Mouse (Mus musculus): Measurements from ENCODE around the gene Ryk. TPM values are rescaled to one million over a fixed set of nuclear protein-coding genes. Genes with fewer than 3 reads are reported as not detected.

Gene Ryk
- polyA plus RNA-seq, 1 experiment from 2014 or later = 25.3 TPM

GRCm38 (mm10) chr9:102862260-102862659, 27.5 kb downstream of the Ryk start:
- H3K9ac ChIP-seq (ENCODE audit: low read depth, low read length) = no peak overlapping the region
- H3K36me3 ChIP-seq (ENCODE audit: control insufficient read depth, insufficient read depth, low read length) = no peaks in the 10 kb centered on the region
- DNase-seq (ENCODE audit: low spot score) = no peak
- no peaks in the 10 kb centered on the region for H3K27me3 ChIP-seq (ENCODE audit: control insufficient read depth, insufficient read depth, low read length)
- no peak overlapping the region for H3K4me2 ChIP-seq (replicated peaks; ENCODE audit: low read depth, low read length)
- H3K4me3 ChIP-seq (ENCODE audit: low read depth, low read length) = no peak overlapping the region
- WGBS = 84% methylated on average over 3 of the region's 3 CpGs
- H3K4me1 ChIP-seq (replicated peaks; ENCODE audit: control insufficient read depth, insufficient read depth, low read length) = no peaks in the 10 kb centered on the region
- H3K9me3 ChIP-seq (ENCODE audit: control insufficient read depth, low read length) = no peaks in the 10 kb centered on the region
- ATAC-seq (ENCODE audit: low FRiP score) = no peak
- no peak overlapping the region for H3K27ac ChIP-seq (ENCODE audit: low read depth, low read length)

GRCm38 (mm10) chr9:102863876-102864545, 29.3 kb downstream of the Ryk start:
- Histone ChIP-seq H3K36me3 (ENCODE audit: control insufficient read depth, insufficient read depth, low read length) (no peaks in the 10 kb centered on the region), H3K27me3 (ENCODE audit: control insufficient read depth, insufficient read depth, low read length) (no peaks in the 10 kb centered on the region), H3K9me3 (ENCODE audit: control insufficient read depth, low read length) (no peaks in the 10 kb centered on the region), H3K27ac (ENCODE audit: low read depth, low read length) (no peak overlapping the region), H3K9ac (ENCODE audit: low read depth, low read length) (0 out of 2 replicates have a peak overlapping the region, but pooled peaks have one; percentile 7), H3K4me2 (replicated peaks; ENCODE audit: low read depth, low read length) (no peak overlapping the region), H3K4me1 (replicated peaks; ENCODE audit: control insufficient read depth, insufficient read depth, low read length) (no peaks in the 10 kb centered on the region), H3K4me3 (ENCODE audit: low read depth, low read length) (no peak overlapping the region)
- DNase-seq (ENCODE audit: low spot score) (no peak), ATAC-seq (ENCODE audit: low FRiP score) (no peak)
- 72% methylated on average over 14 of the region's 14 CpGs for WGBS

DNA sequence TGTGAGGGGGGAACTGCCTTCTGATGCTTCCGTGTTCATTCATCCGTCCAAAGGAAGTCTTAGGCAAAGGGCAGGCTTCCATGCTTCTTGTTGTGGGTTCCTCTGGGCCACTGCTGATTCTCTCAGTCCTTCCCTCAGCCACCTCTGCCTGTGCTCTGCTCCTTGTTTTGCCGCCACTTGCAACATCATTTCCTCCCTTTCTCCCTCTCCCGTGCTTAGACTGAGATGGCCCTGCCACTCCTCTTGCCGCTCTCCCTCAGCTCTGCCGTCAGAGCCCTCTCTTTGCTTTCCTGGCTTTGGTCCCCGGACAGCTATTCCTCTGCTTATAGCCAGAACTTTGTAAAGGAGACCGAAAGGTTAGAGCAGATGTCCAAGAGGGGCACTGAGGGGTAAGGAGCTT, 30.2 kb downstream of the Ryk start:
- Histone ChIP-seq H3K27me3 (ENCODE audit: control insufficient read depth, insufficient read depth, low read length) (no peaks in the 10 kb centered on the region), H3K27ac (ENCODE audit: low read depth, low read length) (no peak overlapping the region), H3K36me3 (ENCODE audit: control insufficient read depth, insufficient read depth, low read length) (no peaks in the 10 kb centered on the region), H3K9ac (ENCODE audit: low read depth, low read length) (no peak overlapping the region), H3K4me1 (replicated peaks; ENCODE audit: control insufficient read depth, insufficient read depth, low read length) (no peaks in the 10 kb centered on the region), H3K4me2 (replicated peaks; ENCODE audit: low read depth, low read length) (no peak overlapping the region), H3K4me3 (ENCODE audit: low read depth, low read length) (no peak overlapping the region), H3K9me3 (ENCODE audit: control insufficient read depth, low read length) (no peaks in the 10 kb centered on the region)
- 58% methylated on average over 8 of the region's 8 CpGs for WGBS
- ATAC-seq (ENCODE audit: low FRiP score) (no peak), DNase-seq (ENCODE audit: low spot score) (no peak)

DNA sequence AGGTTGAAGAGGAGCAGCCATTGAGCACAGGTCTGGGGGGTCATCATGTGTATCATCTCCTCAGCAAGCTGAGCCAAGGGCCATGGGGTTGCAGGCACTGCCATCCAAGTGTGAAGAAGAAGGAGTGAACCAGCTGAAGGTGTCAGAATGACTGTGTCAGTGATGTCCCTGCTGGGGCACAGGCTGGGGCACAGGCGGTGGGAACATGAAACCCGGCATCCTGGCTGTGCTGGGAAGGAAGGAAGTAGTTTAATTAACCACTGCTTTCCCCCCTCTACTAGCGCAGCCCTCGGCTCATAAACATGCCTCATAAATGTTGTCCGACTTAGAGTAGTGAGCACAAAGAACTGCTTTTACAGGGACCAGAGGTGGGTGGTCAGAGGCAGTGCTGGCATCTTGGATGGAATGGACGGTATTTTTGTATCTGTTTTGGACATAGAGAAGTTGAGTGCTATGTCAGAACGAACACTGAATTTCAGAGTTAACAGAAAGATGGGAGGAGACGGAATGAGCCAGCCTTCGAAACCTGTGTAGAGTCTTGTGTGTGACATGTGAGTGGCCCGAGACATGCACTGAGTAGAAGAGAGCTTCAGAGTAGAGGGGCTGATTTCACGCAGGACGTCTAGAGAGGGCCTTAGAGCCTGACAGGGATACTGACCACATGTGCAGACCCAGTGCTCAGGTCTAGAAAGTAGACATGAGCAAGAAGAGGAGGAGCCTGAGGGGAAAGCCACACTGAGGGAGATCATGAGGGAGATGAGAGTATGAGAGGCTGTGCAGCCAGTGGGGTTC, 31.4 kb downstream of the Ryk start:
- H3K4me2 ChIP-seq (replicated peaks; ENCODE audit: low read depth, low read length) = no peak overlapping the region
- no peak for ATAC-seq (ENCODE audit: low FRiP score)
- H3K9ac ChIP-seq (ENCODE audit: low read depth, low read length) = no peak overlapping the region
- no peaks in the 10 kb centered on the region for H3K36me3 ChIP-seq (ENCODE audit: control insufficient read depth, insufficient read depth, low read length)
- H3K4me3 ChIP-seq (ENCODE audit: low read depth, low read length) = no peak overlapping the region
- 75% methylated on average over 12 of the region's 12 CpGs for WGBS
- H3K27me3 ChIP-seq (ENCODE audit: control insufficient read depth, insufficient read depth, low read length) = no peaks in the 10 kb centered on the region
- H3K27ac ChIP-seq (ENCODE audit: low read depth, low read length) = no peak overlapping the region
- H3K4me1 ChIP-seq (replicated peaks; ENCODE audit: control insufficient read depth, insufficient read depth, low read length) = no peaks in the 10 kb centered on the region
- DNase-seq (ENCODE audit: low spot score) = no peak
- no peaks in the 10 kb centered on the region for H3K9me3 ChIP-seq (ENCODE audit: control insufficient read depth, low read length)

- no peak overlapping the region for H3K4me3 ChIP-seq (ENCODE audit: low read depth, low read length)
- ATAC-seq (ENCODE audit: low FRiP score) (peak; percentile 38; the same call in 1 of the 2 replicates), DNase-seq (ENCODE audit: low spot score) (peak; percentile 84)
- no peaks in the 10 kb centered on the region for H3K4me1 ChIP-seq (replicated peaks; ENCODE audit: control insufficient read depth, insufficient read depth, low read length)
- WGBS = 6% methylated on average over 4 of the region's 4 CpGs
- H3K9me3 ChIP-seq (ENCODE audit: control insufficient read depth, low read length) = no peaks in the 10 kb centered on the region
- no peak overlapping the region for H3K4me2 ChIP-seq (replicated peaks; ENCODE audit: low read depth, low read length)
- no peaks in the 10 kb centered on the region for H3K36me3 ChIP-seq (ENCODE audit: control insufficient read depth, insufficient read depth, low read length)
- no peak overlapping the region for H3K27ac ChIP-seq (ENCODE audit: low read depth, low read length)
- H3K27me3 ChIP-seq (ENCODE audit: control insufficient read depth, insufficient read depth, low read length) = no peaks in the 10 kb centered on the region
- no peak overlapping the region for H3K9ac ChIP-seq (ENCODE audit: low read depth, low read length)
Measured at GRCm38 (mm10) chr9:102866893-102867292, 32.2 kb downstream of the Ryk start.

GRCm38 (mm10) chr9:102867516-102867915, 32.8 kb downstream of the Ryk start:
- no peak overlapping the region for H3K4me3 ChIP-seq (ENCODE audit: low read depth, low read length)
- H3K4me1 ChIP-seq (replicated peaks; ENCODE audit: control insufficient read depth, insufficient read depth, low read length) = no peaks in the 10 kb centered on the region
- no peak overlapping the region for H3K9ac ChIP-seq (ENCODE audit: low read depth, low read length)
- no peaks in the 10 kb centered on the region for H3K27me3 ChIP-seq (ENCODE audit: control insufficient read depth, insufficient read depth, low read length)
- no peak overlapping the region for H3K27ac ChIP-seq (ENCODE audit: low read depth, low read length)
- H3K9me3 ChIP-seq (ENCODE audit: control insufficient read depth, low read length) = no peaks in the 10 kb centered on the region
- H3K36me3 ChIP-seq (ENCODE audit: control insufficient read depth, insufficient read depth, low read length) = no peaks in the 10 kb centered on the region
- ATAC-seq (ENCODE audit: low FRiP score) = no peak
- no peak overlapping the region for H3K4me2 ChIP-seq (replicated peaks; ENCODE audit: low read depth, low read length)
- 77% methylated on average over 4 of the region's 4 CpGs for WGBS
- DNase-seq (ENCODE audit: low spot score) = no peak

DNA sequence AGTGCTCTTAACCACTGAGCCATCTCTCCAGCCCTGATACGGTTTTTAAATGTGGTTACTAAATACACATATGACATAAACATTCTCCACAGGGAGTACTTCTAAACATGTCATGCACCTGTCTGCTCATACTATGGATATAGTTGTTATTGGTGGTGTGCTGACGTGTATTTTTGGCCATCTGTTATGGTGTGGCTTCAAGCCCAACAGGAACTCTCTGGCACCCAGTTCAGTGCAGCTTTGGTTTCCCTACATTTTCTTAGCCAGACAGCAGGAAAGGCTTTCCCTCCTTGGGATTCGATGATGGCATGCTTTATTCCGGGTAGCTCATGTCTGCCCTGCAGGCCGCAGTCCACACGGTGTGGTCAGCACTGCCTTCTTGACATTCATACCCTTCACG, 33.7 kb downstream of the Ryk start:
- no peak overlapping the region for H3K4me3 ChIP-seq (ENCODE audit: low read depth, low read length)
- DNase-seq (ENCODE audit: low spot score) = no peak
- H3K27ac ChIP-seq (ENCODE audit: low read depth, low read length) = no peak overlapping the region
- no peaks in the 10 kb centered on the region for H3K27me3 ChIP-seq (ENCODE audit: control insufficient read depth, insufficient read depth, low read length)
- no peak overlapping the region for H3K4me2 ChIP-seq (replicated peaks; ENCODE audit: low read depth, low read length)
- no peaks in the 10 kb centered on the region for H3K9me3 ChIP-seq (ENCODE audit: control insufficient read depth, low read length)
- H3K4me1 ChIP-seq (replicated peaks; ENCODE audit: control insufficient read depth, insufficient read depth, low read length) = no peaks in the 10 kb centered on the region
- no peaks in the 10 kb centered on the region for H3K36me3 ChIP-seq (ENCODE audit: control insufficient read depth, insufficient read depth, low read length)
- ATAC-seq (ENCODE audit: low FRiP score) = no peak
- 94% methylated on average over 7 of the region's 7 CpGs for WGBS
- H3K9ac ChIP-seq (ENCODE audit: low read depth, low read length) = no peak overlapping the region

DNA sequence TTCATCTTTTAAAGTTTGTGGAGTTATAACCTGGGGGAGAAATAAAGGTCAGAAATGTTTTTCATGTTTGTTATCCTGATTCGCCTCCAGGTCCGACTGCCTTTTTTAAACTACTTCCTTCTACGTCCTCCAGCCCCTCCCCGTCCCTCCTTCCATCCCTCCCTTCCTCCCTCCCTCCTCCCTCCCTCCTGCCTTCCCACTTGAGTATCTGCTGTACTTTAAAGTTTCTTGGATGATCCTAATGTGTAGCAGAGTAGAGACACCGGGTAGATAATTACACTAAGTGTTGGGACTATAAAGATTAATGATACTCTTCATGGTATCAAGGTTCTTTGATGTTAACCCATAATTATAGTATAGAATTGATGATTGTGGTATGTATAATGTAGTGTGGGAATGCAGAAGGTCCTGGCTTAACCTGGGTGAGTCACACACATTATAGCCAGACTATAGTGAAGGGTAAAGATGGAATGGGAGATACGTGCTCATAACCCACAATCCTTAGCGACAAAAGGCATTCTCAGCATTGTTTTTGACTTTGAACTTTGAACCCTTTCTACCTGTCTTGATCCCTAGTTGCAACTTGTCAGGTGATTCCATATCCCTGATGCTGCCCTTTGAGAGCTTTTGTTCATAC, 41.5 kb downstream of the Ryk start:
- no peak overlapping the region for H3K4me2 ChIP-seq (replicated peaks; ENCODE audit: low read depth, low read length)
- H3K9me3 ChIP-seq (ENCODE audit: control insufficient read depth, low read length) = no peaks in the 10 kb centered on the region
- 93% methylated on average over 7 of the region's 7 CpGs for WGBS
- H3K27ac ChIP-seq (ENCODE audit: low read depth, low read length) = no peak overlapping the region
- H3K4me1 ChIP-seq (replicated peaks; ENCODE audit: control insufficient read depth, insufficient read depth, low read length) = no peaks in the 10 kb centered on the region
- DNase-seq (ENCODE audit: low spot score) = no peak
- no peak overlapping the region for H3K4me3 ChIP-seq (ENCODE audit: low read depth, low read length)
- no peaks in the 10 kb centered on the region for H3K36me3 ChIP-seq (ENCODE audit: control insufficient read depth, insufficient read depth, low read length)
- ATAC-seq (ENCODE audit: low FRiP score) = no peak
- no peaks in the 10 kb centered on the region for H3K27me3 ChIP-seq (ENCODE audit: control insufficient read depth, insufficient read depth, low read length)
- no peak overlapping the region for H3K9ac ChIP-seq (ENCODE audit: low read depth, low read length)
